Mouse (Mus musculus) heart, embryonic 11.5 days (tissue): Measurements from ENCODE around the gene Epha6. TPM values are rescaled to one million over a fixed set of nuclear protein-coding genes. Genes with fewer than 3 reads are reported as not detected.

Experiments used
- ATAC-seq: fragments of 200-750 bp; cut with Nextera tagmentation; replicated peaks from 2 replicates; pipeline ENCODE4 v1.8.0; 2017; ENCODE audit warnings: moderate library complexity; ENCODE audit not compliant: insufficient number of reproducible peaks, low FRiP score, low TSS enrichment
- H3K27ac ChIP-seq: fragments of 300-500 bp; sonication (generic); 2 replicates; pipeline ENCODE4 v1.5.1; 2014; ENCODE audit warnings: mild to moderate bottlenecking, low read depth, low read length
- H3K27me3 ChIP-seq: fragments of 300-500 bp; sonication (generic); 2 replicates; pipeline ENCODE4 v1.6.1; 2014; ENCODE audit warnings: mild to moderate bottlenecking, low read length, mixed read lengths; ENCODE audit not compliant: control insufficient read depth, insufficient read depth
- H3K36me3 ChIP-seq: fragments of 300-500 bp; sonication (generic); 2 replicates; pipeline ENCODE4 v1.6.1; 2014; ENCODE audit warnings: mild to moderate bottlenecking, low read length, moderate library complexity, mixed read lengths; ENCODE audit not compliant: control insufficient read depth, insufficient read depth
- H3K4me1 ChIP-seq: fragments of 300-500 bp; sonication (generic); 2 replicates; pipeline ENCODE4 v1.6.1; 2014; ENCODE audit warnings: low read length; ENCODE audit not compliant: control insufficient read depth, insufficient read depth
- H3K4me2 ChIP-seq: fragments of 300-500 bp; sonication (generic); 2 replicates; pipeline ENCODE4 v1.6.1; 2014; ENCODE audit warnings: mild to moderate bottlenecking, moderate library complexity
- H3K4me3 ChIP-seq: fragments of 300-500 bp; sonication (generic); 2 replicates; pipeline ENCODE4 v1.5.1; 2014; ENCODE audit warnings: low read depth, low read length
- H3K9ac ChIP-seq: fragments of 300-500 bp; sonication (generic); 2 replicates; pipeline ENCODE4 v1.6.1; 2014; ENCODE audit warnings: mild to moderate bottlenecking, low read depth, low read length, moderate library complexity
- H3K9me3 ChIP-seq: fragments of 300-500 bp; sonication (generic); replicated peaks from 2 replicates; pipeline ENCODE4 v1.6.1; 2016; ENCODE audit warnings: low read length; ENCODE audit not compliant: control insufficient read depth
- WGBS: fragments of 180-500 bp; shearing (Covaris S2); extraction: QIAGEN DNeasy Blood & Tissue Kit; methylation state at CpG from one replicate; pipeline ENCODE4 v1.1.7; 2014; ENCODE audit not compliant: insufficient replicate concordance; 5-methylcytosine and 5-hydroxymethylcytosine counted together
- polyA plus RNA-seq: library from polyadenylated mRNA; unstranded; fragments of >200 nt; fragmentation: Nextera tagmentation; extraction: Ambion mirVana; gene quantifications from 2 replicates; pipeline ENCODE4 v1.2.1, GENCODE M21; 2014

Epha6 gene
- polyA plus RNA-seq, 1 experiment from 2014 or later = 0.09 TPM

GRCm38 (mm10) chr16:60257044-60257443 is 348.3 kb downstream of the Epha6 start:
- H3K9me3 ChIP-seq = no peaks in the 10 kb centered on the region
- no peak overlapping the region for H3K27ac ChIP-seq
- no peaks in the 10 kb centered on the region for H3K27me3 ChIP-seq
- no peak overlapping the region for H3K4me3 ChIP-seq
- WGBS = 66% methylated on average over 4 of the region's 4 CpGs
- ATAC-seq = no peak
- no peaks in the 10 kb centered on the region for H3K4me1 ChIP-seq
- no peak overlapping the region for H3K4me2 ChIP-seq
- H3K36me3 ChIP-seq = no peaks in the 10 kb centered on the region
- no peak overlapping the region for H3K9ac ChIP-seq

- H3K4me2 ChIP-seq = no peak overlapping the region
- no peak overlapping the region for H3K9ac ChIP-seq
- ATAC-seq = no peak
- H3K27ac ChIP-seq = no peak overlapping the region
- no peak overlapping the region for H3K4me3 ChIP-seq
- H3K9me3 ChIP-seq = no peaks in the 10 kb centered on the region
- no peaks in the 10 kb centered on the region for H3K4me1 ChIP-seq
- WGBS = 78% methylated on average over 2 of the region's 2 CpGs
- no peaks in the 10 kb centered on the region for H3K27me3 ChIP-seq
- H3K36me3 ChIP-seq = no peaks in the 10 kb centered on the region
Measured at GRCm38 (mm10) chr16:60239356-60240190, 365.8 kb downstream of the Epha6 start.

GRCm38 (mm10) chr16:60233985-60234766 is 371.2 kb downstream of the Epha6 start:
- 83% methylated on average over 5 of the region's 5 CpGs for WGBS
- ATAC-seq = no peak
- no peaks in the 10 kb centered on the region for H3K4me1 ChIP-seq

GRCm38 (mm10) chr16:60232982-60233381 is 372.3 kb downstream of the Epha6 start:
- H3K36me3 ChIP-seq = no peaks in the 10 kb centered on the region
- no peaks in the 10 kb centered on the region for H3K4me1 ChIP-seq
- ATAC-seq = no peak
- no peak overlapping the region for H3K4me2 ChIP-seq
- no peaks in the 10 kb centered on the region for H3K27me3 ChIP-seq
- H3K9me3 ChIP-seq = no peaks in the 10 kb centered on the region
- H3K27ac ChIP-seq = no peak overlapping the region
- H3K4me3 ChIP-seq = no peak overlapping the region
- H3K9ac ChIP-seq = no peak overlapping the region
- 79% methylated on average over 2 of the region's 2 CpGs for WGBS

More at GRCm38 (mm10) chr16:60233985-60234766, 371.2 kb downstream of the Epha6 start:
- no peaks in the 10 kb centered on the region for H3K27me3 ChIP-seq
- H3K36me3 ChIP-seq = no peaks in the 10 kb centered on the region
- no peak overlapping the region for H3K4me2 ChIP-seq
- no peak overlapping the region for H3K27ac ChIP-seq
- H3K9ac ChIP-seq = no peak overlapping the region
- H3K9me3 ChIP-seq = no peaks in the 10 kb centered on the region
- no peak overlapping the region for H3K4me3 ChIP-seq

- H3K9me3 ChIP-seq = no peaks in the 10 kb centered on the region
- H3K4me2 ChIP-seq = no peak overlapping the region
- ATAC-seq = no peak
- no peaks in the 10 kb centered on the region for H3K36me3 ChIP-seq
- no peaks in the 10 kb centered on the region for H3K4me1 ChIP-seq
- no peaks in the 10 kb centered on the region for H3K27me3 ChIP-seq
- H3K9ac ChIP-seq = no peak overlapping the region
- H3K27ac ChIP-seq = no peak overlapping the region
- H3K4me3 ChIP-seq = no peak overlapping the region
Measured at GRCm38 (mm10) chr16:60209151-60209550, 396.2 kb downstream of the Epha6 start.

- 43% methylated on average over 3 of the region's 3 CpGs for WGBS
- no peaks in the 10 kb centered on the region for H3K9me3 ChIP-seq
- H3K27me3 ChIP-seq = no peaks in the 10 kb centered on the region
- H3K9ac ChIP-seq = no peak overlapping the region
- no peaks in the 10 kb centered on the region for H3K36me3 ChIP-seq
- no peak overlapping the region for H3K4me3 ChIP-seq
- no peaks in the 10 kb centered on the region for H3K4me1 ChIP-seq
- H3K27ac ChIP-seq = no peak overlapping the region
- H3K4me2 ChIP-seq = no peak overlapping the region
- no peak for ATAC-seq
Measured at GRCm38 (mm10) chr16:60175580-60175979, 429.8 kb downstream of the Epha6 start.

- Histone ChIP-seq H3K27me3 (no peaks in the 10 kb centered on the region), H3K4me1 (no peaks in the 10 kb centered on the region), H3K4me2 (no peak overlapping the region), H3K4me3 (no peak overlapping the region), H3K36me3 (no peaks in the 10 kb centered on the region), H3K27ac (no peak overlapping the region), H3K9ac (no peak overlapping the region), H3K9me3 (no peaks in the 10 kb centered on the region)
- WGBS = 67% methylated on average over 2 of the region's 2 CpGs
- ATAC-seq = no peak
Measured at GRCm38 (mm10) chr16:60152439-60152838, 452.9 kb downstream of the Epha6 start.

- Histone ChIP-seq H3K4me1 (no peaks in the 10 kb centered on the region), H3K4me3 (no peak overlapping the region), H3K27ac (no peak overlapping the region), H3K9me3 (no peaks in the 10 kb centered on the region), H3K36me3 (no peaks in the 10 kb centered on the region), H3K4me2 (no peak overlapping the region), H3K27me3 (no peaks in the 10 kb centered on the region), H3K9ac (no peak overlapping the region)
- WGBS = 62% methylated on average over 3 of the region's 3 CpGs
- ATAC-seq = no peak
Measured at GRCm38 (mm10) chr16:60144370-60144769, 461.0 kb downstream of the Epha6 start.
